Mouse (Mus musculus) megakaryocyte, adult 5-6 weeks (primary cell): Measurements from ENCODE around the gene Gatc. TPM values are rescaled to one million over a fixed set of nuclear protein-coding genes. Genes with fewer than 3 reads are reported as not detected.
"Not testable (repeated sequence)": the region's sequence is repeated elsewhere in the genome, so short reads cannot be mapped to it uniquely, and the experiment has no call there.

ENCODE experiments used
- ATAC-seq: 2 replicates; pipeline ENCODE4 v1.8.0; 2016; ENCODE audit warnings: mild to moderate bottlenecking, inconsistent platforms; ENCODE audit not compliant: poor library complexity, severe bottlenecking
- total RNA-seq, 2 experiments: library from RNA; stranded (forward) in 1 of 2; stranded (reverse) in 1 of 2; fragments of 153-499, 151-499 nt in 1 of 2; fragments of 221-1000, 200-1000 nt in 1 of 2; gene quantifications; 2 replicates each; pipeline versions ENCODE4 v1.2.3 to v1.2.4; 2015 to 2017

The Gatc gene
- total RNA-seq (2015) (66.3 and 69.0 TPM in 2 replicates), total RNA-seq (2017) (15.1 and 16.8 TPM in 2 replicates)

DNA sequence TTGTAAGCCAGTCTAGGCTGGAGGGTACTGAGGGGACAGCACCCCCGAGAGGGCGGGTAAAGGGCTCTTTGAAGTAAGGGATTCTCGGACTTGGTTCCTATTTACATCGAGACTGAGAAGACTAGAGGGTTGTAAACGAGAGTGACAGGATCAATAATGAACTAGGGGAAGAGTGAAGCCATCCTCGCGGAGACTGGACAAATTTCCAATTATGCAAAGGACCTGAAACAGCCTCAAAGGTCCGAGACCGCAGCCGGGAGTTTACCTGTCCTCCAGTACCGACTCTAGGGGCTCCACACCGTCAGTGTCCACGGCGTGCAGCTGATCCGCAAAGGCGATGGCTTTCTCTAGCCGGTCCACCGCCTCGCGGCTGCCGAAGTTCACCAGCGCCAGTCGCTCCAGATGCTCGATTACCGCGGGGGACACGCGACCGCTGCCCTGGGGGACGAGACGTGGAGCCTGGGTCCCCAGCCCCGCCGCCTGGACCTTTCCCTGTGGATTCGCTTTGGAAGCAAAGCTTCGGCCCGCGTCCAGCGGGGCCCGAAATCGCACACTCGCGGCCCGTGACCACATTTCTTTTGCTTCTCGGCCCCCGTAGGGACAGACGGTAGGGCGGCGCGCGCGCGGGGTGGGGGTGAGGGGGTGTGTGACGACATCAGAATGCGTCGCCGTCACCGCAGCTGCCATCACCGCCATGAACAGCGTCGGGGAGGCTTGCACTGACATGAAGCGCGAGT, at the start of gene Gatc, which contains the start of gene Triap1:
Gene Gatc (minus strand): TSS at position 602 of the 737 bp plus-strand sequence.
Gene Triap1 (plus strand): TSS at position 649 of the 737 bp plus-strand sequence.
- ATAC-seq: peak; percentile 97

DNA sequence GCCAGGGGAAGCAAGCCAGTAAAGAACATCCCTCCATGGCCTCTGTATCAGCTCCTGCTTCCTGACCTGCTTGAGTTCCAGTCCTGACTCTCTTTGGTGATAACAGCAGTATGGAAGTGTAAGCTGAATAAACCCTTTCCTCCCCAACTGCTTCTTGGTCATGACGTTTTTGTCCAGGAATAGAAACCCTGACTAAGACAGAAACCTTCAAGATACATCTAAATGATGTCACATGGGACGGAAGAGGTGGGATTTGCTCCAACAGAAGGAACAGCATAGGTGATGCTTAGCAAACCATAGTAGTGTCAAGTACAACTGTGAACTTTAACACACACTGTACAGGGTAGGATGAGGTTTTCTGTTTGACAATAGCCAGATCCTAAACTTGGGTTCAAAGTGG, 37.9 kb upstream of the Gatc start:
- ATAC-seq: not testable (repeated sequence)

DNA sequence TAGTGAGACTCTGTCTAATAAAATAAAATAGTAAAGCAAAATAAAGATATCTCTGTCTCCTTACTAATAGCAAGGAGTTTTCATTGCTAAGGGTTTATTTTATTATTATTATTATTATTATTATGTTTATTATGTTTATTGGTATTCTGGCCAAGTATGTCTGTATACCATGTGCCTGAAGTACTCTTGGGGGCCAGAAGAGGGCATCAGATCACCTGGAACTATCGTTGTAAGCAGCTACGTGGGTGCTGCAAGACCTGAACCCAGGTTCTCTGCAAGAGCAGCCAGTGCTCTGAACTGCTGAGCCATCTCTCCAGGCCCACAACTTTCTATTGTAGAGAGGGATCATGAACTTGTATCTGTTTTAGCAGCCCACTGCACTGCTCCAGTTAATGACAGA, 34.5 kb upstream of the Gatc start:
- ATAC-seq: no peak

DNA sequence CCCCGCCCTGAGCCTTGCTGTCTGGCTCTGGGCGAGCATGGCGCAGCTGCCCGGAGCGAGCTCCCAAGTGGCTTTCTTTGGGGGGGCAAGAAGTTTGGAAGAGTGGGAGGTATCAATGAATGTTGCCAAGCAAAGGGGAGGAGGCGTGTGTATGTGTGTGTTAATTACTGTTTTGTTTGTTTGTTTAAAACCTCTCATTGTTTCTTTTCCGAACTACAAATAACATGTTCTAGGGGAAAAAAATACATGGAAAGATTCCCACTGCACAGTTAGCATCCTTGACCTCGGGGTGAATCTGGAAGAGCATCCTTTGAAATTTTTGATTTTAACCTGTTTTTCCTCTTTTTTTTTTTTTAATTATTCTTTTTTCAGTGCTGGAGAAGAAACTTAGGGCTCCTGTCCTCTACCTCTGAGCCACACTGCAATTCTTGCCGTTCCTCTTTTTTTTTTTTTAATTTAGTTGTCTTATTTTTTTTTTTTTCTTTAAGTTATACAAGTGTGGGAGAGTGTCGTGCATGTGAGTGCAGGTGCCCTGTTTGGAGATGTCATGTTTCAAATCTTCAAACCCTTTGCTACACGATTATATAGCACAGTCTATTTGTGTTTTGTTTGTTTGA, 33.3 kb upstream of the Gatc start:
- no peak for ATAC-seq

DNA sequence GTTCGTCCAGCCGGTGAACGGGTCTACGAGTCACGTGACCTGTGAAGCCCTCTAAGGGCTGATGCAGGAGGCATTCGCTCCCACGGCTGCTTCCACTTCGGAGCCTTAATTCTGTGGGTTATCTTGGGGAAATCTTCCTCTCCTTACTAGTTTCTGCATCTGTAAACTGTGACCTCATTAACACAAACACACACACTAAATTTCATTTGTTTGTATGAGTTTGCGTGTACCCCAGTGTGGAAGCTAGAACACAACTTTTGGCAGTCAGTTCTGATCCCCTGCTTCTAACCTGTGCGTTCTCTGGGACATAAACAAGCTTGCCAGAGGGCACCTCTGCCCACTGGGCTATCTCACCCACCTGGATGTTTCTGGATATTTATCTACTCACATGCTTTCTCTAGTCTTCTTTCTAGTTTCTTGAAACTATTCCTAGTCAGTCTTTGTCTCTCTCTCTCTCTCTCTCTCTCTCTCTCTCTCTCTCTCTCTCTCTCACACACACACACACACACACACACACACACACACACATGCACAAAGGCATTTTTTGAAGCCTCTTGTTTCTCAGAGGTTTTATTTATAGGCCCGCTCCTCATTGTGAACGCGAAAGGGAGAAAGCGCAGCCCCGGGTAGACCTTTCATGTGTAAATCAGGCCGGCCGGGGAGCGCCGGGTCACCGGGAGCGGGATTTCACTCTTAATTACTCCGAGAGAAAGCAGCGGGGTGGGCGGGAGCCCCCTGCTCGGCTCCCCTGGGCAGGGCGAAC, 32.6 kb upstream of the Gatc start:
- no peak for ATAC-seq

DNA sequence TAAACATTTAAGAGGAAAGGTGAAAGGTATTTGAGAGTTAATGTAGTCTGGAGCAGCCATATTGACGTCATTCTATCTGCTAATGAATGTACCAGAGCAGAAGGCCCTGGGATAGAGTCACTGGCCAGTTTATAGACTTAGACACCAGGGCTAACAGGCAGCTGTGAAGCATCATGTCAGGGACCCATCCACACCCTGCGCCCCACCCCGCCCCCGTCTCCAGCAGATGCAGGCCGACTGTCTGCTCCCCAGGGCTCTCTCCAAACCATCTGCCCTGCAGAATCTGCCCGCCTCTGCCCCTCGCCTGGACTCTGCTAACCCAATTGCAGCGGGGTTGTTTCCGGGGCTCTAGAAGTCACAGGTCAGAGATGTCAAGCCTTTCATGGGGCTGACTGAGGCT, 30.8 kb upstream of the Gatc start:
- ATAC-seq: no peak

DNA sequence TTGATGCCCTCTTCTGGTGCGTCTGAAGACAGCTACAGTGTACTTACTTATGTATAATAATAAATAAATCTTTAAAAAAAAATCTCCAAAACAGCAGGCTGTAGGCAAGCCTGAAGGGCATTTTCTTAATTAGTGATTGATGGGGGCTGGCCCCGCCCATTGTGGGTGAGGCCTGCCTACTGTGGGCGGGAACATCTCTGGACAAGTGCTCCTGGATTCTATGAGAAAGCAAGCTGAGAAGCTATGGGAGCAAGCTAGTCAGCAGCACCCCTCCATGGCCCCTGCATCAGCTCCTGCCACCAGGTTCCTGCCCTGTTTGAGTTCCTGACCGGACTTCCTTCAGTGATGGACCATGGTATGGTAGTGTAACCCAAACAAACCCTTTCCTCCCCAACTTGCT, 23.8 kb upstream of the Gatc start:
- no peak for ATAC-seq

DNA sequence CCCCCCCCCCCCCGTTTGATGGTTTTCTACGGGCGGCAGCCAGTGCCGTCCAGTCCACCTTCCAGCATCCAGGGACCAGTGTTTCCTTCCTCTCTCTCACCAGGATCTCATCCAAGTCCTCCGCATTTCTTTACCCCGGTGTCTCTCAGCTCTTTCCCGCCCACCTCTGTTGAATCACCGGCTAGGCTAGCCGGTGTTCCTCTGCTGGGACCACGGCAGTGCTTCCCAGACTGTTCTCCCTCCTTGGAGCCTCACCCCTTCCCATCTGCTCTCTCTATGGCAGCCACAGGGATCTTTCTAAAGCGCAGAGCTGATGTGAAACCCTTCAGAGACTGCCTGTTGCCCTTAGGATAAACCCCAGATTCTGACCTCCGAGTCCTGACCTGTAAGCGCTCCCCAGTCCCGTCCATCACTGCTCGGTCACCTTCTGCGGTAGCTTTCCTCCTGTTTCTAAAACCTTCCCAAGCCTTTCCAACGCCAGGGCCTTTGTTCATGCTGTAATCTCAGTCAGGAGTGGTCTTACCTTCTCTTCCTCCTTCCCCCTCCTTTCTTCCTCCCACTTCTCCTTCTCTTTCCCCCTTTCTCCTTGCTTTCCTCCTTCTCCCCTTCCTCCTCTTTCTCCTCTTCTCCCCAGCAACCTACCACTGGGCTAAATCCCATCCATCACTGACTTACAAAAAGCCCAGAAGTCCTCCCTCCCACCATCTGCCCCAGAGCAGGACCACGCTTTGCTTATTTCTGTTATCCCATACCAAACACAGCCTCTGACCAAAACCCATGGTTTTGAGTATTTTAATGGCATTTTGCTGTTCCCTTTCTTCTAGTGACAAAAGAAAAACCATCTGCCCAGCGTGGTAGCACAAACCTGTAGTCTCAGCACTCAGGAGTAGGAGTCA, 22.1 kb upstream of the Gatc start:
- ATAC-seq: no peak

DNA sequence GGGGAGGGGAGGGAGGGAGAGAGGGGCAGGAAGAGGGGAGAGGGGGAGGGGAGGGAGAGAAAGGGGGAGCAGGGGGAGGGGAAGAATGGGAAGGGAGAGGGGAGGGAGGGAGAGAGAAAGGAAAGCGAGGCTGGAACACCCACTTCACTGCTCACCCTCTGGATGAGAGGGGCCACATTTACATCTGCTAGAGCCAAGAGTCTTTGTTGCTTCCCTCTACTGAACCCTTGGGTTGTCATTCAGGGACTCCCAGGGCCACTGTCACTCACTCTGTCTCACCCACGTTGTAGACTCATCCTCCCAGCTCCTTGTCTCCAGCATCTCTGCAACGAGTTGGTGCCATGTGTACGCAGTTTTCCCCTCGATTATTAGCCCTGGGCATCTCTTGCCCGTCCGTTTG, 21.2 kb upstream of the Gatc start:
- ATAC-seq: no peak

DNA sequence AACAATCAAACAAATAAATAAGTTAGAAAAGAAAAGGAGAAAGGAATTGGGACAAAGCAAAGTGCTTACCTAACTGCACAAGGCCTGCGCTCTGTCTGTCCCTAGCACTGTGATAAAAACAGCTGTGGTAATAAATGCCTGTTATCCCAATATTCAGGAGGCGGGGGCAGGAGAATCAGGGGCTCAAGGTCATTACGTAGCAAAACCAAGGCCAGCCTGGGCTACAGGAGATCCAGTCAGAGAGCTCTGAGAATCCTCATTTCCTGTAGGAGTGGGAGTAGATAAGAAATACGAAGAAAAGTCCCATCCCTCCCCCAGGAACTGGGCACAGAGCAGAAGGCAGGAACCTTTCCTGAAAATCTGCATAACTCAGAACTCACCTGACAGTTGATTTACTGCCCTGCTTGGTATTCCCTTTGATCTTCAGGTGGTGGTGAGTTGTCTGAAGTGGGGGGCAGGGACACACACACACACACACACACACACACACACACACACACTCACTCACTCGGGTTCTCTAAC, 18.9 kb upstream of the Gatc start:
- no peak for ATAC-seq

DNA sequence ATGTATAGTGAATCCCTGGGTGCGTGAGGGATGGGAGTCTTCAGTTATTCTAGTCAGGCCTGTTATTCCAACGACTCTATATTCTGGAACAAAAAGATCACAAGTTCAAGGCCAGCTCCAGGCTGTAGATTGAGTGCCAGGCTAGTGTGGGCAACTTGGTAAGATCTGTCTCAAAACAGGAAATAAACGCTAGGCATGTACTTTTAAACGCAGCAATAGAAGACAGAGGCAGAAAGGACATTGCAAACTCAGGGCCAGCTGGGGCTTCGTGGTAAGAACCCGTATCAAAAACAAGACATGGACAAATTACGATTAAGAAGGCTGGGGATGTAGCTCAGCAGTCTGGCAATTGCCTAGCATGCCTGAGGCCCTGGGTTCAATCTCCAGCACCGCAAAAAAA, 18.5 kb upstream of the Gatc start:
- ATAC-seq: no peak

DNA sequence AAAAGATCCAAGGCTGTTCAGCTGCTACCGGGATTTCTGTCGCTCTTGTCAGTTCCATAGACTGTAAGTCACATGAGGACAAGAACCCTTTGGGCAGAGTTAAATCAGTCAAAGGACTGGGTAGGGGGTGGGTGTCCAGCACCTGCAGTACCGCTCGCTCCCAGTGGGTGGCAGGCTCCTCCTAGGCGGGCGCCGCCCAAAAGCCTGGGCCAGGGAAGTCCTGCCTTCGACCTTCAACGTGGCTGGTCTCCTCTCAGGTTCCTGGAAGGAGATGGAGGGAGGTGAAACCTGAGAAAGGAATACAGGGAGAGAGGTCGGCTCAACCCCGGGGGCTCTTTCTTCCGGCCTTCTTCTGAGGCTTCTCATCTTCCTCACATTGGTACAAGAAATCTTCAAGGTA, 17.9 kb upstream of the Gatc start:
- peak; percentile 99 for ATAC-seq

DNA sequence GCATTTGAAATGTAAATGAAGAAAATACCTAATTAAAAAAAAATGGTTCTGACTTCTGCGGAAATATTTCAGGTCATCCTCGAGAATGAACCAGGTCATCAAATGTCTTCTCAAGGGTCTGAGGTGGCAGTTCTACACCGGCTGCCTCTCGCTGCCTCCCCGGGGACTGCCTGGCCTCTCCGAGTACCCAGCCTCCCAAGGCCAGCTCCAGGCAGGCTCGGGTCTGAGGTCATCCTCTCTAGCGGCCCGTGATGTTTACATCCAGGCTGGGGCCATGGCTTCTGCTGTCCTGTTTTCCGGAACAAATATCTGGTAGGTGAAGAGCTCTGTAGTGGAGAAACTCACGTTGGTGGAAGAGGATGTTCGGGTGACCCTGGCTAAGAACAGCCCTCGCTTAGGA, 14.1 kb upstream of the Gatc start:
- ATAC-seq: no peak

DNA sequence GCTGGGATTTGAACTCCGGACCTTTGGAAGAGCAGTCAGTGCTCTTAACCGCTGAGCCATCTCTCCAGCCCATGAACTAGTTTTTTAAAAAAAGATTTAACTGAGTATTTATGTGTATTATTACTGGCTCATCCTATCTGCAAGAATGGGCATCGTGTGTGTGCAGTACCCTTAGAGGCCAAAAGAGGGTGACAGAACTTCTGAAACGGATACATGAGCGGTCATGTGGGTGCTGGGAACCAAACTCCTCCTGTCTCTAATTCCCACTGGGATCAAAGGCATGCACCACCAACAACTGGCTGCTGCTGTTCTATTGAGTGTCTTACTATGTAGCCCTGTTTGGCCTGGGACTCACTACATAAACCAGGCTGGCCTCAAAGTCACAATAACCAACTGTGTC, 10.4 kb upstream of the Gatc start:
- no peak for ATAC-seq

DNA sequence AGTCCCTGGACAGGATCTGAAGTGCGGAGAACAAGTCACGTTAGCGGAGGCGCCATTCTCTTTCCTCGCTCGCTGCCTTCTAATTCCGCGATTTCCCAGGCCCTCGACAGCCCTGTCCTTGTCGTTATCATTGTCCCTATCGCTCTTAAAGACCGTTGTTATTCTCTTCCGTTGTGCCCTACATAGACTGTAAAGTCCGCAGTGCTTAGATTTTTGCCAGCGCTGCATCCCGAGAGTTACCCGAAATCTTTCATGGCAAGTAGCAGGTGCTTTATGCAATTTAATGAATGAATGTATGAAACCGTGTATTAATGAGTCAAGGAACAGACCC, 8.2 kb upstream of the Gatc start:
- peak; percentile 25 for ATAC-seq

DNA sequence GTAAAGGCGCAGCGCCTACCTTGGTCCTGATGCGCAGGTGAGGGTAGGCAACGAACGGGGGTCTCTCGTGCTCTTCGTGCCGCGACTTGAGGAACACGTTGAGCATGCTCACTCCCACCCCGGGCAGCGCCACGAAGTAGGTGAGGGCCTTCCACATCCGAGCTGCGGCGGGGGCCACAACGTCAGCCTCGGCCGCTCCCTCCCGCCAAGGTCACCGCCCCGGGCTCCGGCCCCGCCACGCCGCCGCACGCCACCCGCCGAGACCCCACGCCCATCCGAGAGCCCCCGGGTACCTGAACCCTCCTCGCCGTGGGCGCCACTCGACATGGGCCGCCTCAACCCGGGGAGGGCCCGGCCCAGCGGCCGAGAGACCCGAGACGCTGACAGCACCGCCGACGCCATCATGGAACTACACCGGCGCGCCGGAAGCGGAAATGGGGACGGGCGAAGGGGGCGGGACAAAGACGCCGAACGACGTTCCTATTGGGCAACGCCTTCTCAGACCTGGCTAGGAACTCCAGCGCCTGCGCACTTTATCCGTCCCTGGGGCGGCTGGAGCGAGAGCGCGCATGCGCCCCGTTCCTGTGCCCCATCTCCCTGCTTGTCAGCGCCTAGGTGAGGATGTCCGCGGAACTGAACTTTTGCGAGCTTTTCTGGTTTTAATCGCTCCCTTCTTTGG, 7.7 kb upstream of the Gatc start, which contains the start of gene Cox6a1:
Gene Cox6a1 (minus strand): TSS at position 436 of the 679 bp plus-strand sequence.
- ATAC-seq: peak; percentile 95

DNA sequence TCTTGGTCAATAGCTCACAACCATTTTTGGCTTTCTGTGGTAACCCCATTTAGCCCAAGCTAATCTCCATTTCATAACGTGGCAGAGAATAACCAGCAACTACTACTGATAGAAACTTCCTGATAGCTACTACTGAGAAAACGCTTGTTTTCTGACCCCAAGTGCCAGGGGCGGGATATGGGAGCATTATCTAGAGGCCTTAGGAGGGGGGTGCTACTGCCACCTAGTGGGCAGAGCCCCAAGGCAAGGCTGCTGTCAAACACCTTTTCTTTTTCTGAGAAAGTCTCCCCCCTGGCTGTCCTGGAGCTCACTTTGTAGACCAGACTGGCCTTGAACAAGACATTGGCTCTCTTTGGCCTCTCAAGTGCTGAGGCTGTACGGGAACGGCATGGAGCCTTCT, 6.6 kb upstream of the Gatc start:
- ATAC-seq: peak; percentile 76

DNA sequence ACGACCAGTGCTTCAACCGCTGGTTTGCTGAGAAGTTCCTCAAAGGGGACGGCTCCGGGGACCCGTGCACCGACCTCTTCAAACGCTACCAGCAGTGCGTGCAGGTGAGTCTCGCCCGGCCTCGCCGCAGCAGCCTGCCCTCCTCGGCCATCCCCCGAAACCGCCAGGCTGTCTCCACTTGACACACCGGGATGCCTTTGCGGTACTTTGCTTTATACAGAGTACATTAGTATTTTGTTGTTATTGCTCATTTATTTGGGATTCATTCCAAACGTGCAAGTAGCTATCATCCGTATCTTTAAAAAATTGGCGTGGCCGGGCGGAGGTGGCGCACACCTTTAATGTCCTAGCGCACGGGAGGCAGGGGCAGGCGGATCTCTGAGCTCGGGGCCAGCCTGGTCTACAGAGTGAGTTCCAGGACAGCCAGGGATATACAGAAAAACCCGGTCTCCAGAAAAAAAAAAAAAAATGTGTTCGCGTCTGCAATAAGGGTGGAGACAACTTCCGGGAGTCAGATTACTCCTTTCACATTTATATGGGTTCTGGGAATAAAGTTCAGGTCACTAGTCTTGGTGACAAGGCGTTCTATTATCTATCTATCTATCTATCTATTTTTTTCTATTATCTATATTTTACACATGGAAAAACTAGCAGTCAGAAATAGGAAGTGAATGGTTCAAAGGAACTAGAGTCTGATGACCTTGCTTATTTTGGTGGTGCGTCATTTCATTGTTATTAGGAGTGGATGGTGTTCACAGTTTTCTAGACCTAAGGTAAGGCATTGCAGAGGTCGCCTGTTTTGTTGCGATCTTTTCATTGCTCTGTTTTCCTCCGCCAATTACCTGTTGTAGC, 562 bp upstream of the Gatc start:
- no peak for ATAC-seq

DNA sequence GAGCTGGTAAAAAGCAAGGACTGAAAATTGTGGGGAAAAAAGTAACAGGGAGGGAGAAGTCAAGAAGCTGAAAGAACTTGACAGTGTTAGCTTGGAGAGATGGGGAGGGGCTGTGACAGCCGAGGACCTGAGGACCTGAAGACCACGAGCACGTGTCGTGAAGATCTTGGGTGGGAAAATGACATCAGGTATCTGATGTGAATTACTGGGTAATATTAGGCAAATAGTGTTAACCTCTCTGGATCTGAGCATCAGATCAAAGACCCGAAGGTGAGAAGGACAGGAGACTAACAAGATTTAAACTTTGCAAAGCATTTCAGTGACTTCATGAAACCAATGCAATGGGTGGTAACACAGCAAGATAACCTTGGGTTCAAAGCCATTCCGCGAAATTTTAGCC, 971 bp downstream of the Gatc start:
- ATAC-seq: no peak
